Comparison of ENCODE assay signal across 8 mouse cellular contexts in the genomic region with DNA sequence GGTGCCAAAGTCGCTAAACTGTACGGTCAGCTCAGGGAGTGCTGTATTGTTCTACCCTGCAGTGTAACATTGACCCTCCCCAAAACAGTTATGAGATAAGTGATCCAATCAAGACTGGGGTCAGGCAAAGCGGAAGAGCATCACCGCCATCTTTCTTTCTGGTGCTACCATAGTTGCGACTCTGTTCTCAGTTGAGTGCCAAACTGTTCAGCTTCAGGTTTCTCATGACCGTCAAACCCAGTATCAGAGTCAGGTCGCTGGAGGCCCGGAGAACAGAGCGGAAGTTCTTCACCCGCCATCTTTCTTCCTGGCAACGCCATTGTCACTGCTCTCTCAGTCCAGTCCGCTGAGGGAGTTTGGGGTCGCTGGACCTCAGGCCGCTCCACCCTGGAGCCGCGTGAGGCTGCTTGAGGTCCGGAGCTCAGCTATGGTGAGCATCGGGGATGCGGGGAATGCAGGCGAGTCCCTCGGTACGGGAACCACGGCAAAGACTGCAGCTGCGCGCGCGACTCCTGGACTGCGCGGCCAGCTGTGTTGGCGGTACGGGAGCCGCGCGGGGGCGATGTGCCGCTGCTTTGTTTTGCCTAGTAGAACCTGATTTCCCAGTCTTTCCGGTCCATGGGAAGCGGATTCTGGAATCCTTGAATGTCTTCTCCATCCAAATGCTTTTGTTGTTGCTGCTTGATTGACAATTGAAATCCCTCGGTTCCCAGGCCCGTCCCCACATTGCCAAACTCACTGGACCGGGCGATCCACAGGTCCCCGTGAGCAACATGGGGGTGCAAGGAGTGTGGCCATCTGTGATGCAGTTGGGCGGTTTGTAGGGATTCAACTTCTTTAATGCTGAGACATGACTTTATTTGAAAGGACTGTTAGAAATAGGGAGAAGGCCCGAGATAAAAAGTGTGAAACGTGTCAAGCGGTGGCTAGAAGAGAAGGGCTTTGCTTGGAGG. TPM values are rescaled to one million over a fixed set of nuclear protein-coding genes. Genes with fewer than 3 reads are reported as not detected.
A peak's percentile ranks its signal among the peaks of the same experiment; 100 is the strongest.
DNase-seq lines count a peak whose midpoint lies in the region; ATAC-seq lines count a peak whose summit lies in the region.

A gene (plus strand): TSS at position 300 of the 953 bp plus-strand sequence.
A gene (plus strand): TSS at position 327 of the 953 bp plus-strand sequence.

- peak; percentile 94 for ATAC-seq in megakaryocyte progenitor cell, adult 5-6 weeks (replicated peaks; ENCODE audit: poor library complexity)

- DNase-seq in adipocyte (ENCODE audit: low spot score): peak; percentile 78
- DNase-seq in embryo, embryonic 10 days (ENCODE audit: low spot score): peak; percentile 90
- peak; percentile 81 for DNase-seq in gastrocnemius, postnatal 10 days
- peak; percentile 89 for DNase-seq in induced T-regulatory cell, adult 2 months (ENCODE audit: low read depth)
- DNase-seq in left cerebral cortex, adult 9 months (ENCODE audit: low spot score in 2 of 2): peak; percentile 87 to 94
- peak; percentile 87 for DNase-seq in right cerebral cortex, postnatal 25 days
- peak; percentile 83 to 84 for DNase-seq in urinary bladder, postnatal 4 days (ENCODE audit: low spot score in 2 of 2)

RNA-seq across cellular contexts. Expression of the first gene that starts in this region (rescaled TPM):
- total RNA-seq in gastrocnemius, postnatal 10 days (2021): 1 to 10 TPM; 2.8 to 4.3 TPM
- total RNA-seq in megakaryocyte progenitor cell, adult 5-6 weeks (2015): 3.9 and 5.9 TPM in 2 replicates
- 5.2 and 7.0 TPM in 2 replicates for total RNA-seq in megakaryocyte progenitor cell, adult 5-6 weeks (2017)

RNA-seq across cellular contexts. Expression of the second gene that starts in this region (rescaled TPM):
- total RNA-seq in gastrocnemius, postnatal 10 days (2021): 10 to 100 TPM; 21.4 to 23.1 TPM
- total RNA-seq in megakaryocyte progenitor cell, adult 5-6 weeks (2015): 19.6 and 21.4 TPM in 2 replicates
- total RNA-seq in megakaryocyte progenitor cell, adult 5-6 weeks (2017): 9.7 and 12.6 TPM in 2 replicates

Comparison
In these comparisons a context has a peak if more than half of its experiments do, and no peak if none do; other contexts are left out.
1. Peak in every context shown above with its lines: DNase-seq and ATAC-seq.